Mouse (Mus musculus) hindbrain, embryonic 15.5 days (tissue): ENCODE measurements at regions not wholly inside any gene's neighbourhood (a gene's known extent, or its start where the extent isn't known, plus 50 kb on each side); places are given as distances from the start of the nearest gene placed in this dataset.

Source experiments
- ATAC-seq: fragments of 200-750 bp; cut with Nextera tagmentation; 2 replicates; pipeline ENCODE4 v1.8.0; 2017; ENCODE audit warnings: low read depth, moderate number of reproducible peaks, moderate TSS enrichment; ENCODE audit not compliant: low FRiP score
- H3K27ac ChIP-seq: fragments of 300-500 bp; sonication (generic); replicated peaks from 2 replicates; pipeline ENCODE4 v1.5.1; 2015; ENCODE audit warnings: mild to moderate bottlenecking, inconsistent platforms
- H3K27me3 ChIP-seq: fragments of 300-500 bp; sonication (generic); 2 replicates; pipeline ENCODE4 v1.6.1; 2015; ENCODE audit warnings: control low read depth, inconsistent platforms
- H3K36me3 ChIP-seq: fragments of 300-500 bp; sonication (generic); 2 replicates; pipeline ENCODE4 v1.6.1; 2015; ENCODE audit warnings: control low read depth, inconsistent platforms
- H3K4me1 ChIP-seq: fragments of 300-500 bp; sonication (generic); replicated peaks from 2 replicates; pipeline ENCODE4 v1.6.1; 2015; ENCODE audit warnings: control low read depth, inconsistent platforms
- H3K4me2 ChIP-seq: fragments of 300-500 bp; sonication (generic); 2 replicates; pipeline ENCODE4 v1.6.1; 2015; ENCODE audit warnings: moderate library complexity, mild to moderate bottlenecking, inconsistent platforms
- H3K4me3 ChIP-seq: fragments of 300-500 bp; sonication (generic); 2 replicates; pipeline ENCODE4 v1.5.1; 2015; ENCODE audit warnings: mild to moderate bottlenecking, inconsistent platforms
- H3K9ac ChIP-seq: fragments of 300-500 bp; sonication (generic); 2 replicates; pipeline ENCODE4 v1.6.1; 2015; ENCODE audit warnings: inconsistent platforms
- H3K9me3 ChIP-seq: fragments of 300-500 bp; sonication (generic); 2 replicates; pipeline ENCODE4 v1.6.1; 2016; ENCODE audit warnings: control low read depth, inconsistent platforms
- WGBS: fragments of 180-500 bp; shearing (Covaris S2); methylation state at CpG from one replicate; pipeline ENCODE4 v1.1.7; 2015; 5-methylcytosine and 5-hydroxymethylcytosine counted together

DNA sequence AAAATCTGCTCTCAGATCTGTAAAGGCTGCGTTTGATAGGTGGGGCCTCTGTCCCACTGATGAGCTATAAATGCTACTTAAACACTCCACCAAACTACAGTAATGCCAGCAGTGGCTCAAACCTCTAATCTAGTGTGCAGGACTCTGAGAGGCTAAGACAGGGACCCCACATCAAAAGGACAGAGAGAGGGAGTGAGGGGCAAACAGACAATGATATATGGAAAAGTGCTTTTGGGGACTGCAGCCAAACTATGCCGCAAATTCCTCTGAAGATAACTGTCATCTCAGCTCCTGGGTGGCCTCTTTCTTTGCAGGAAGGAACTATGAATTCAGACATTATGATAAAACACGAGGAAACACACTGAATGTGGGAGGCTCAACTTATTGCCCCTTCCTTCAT lies 138.9 kb upstream of the Ddit4l start:
- H3K36me3 ChIP-seq: no peaks in the 10 kb centered on the region
- H3K27me3 ChIP-seq: no peaks in the 10 kb centered on the region
- H3K9ac ChIP-seq: no peak overlapping the region
- H3K4me2 ChIP-seq: no peak overlapping the region
- H3K9me3 ChIP-seq: no peaks in the 10 kb centered on the region
- WGBS: 63% methylated on average over 3 of the region's 3 CpGs
- no peak overlapping the region for H3K4me3 ChIP-seq
- H3K4me1 ChIP-seq: no peaks in the 10 kb centered on the region
- H3K27ac ChIP-seq: no peak overlapping the region
- ATAC-seq: no peak

DNA sequence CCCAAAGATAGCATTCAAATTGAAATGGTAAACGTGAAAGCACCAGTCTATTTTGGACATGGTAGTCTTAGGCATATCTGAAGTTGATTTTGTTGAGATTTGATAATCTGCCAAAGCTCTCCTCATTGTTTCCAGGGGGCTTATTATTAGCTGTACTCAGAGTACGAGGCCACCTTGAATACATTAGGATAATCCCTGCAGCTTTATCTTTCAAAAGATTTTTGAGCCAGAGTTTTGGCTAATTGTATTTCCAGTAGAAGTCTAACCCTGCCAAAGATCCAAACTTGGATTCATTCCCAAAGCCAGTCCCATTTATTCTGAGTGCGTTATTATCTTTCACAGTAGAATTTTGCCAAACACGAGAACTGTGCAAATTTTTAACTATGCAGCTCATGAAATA lies 138.4 kb upstream of the Ddit4l start:
- Histone ChIP-seq H3K9ac (no peak overlapping the region), H3K4me3 (no peak overlapping the region), H3K27me3 (no peaks in the 10 kb centered on the region), H3K4me1 (no peaks in the 10 kb centered on the region), H3K9me3 (no peaks in the 10 kb centered on the region), H3K4me2 (no peak overlapping the region), H3K36me3 (no peaks in the 10 kb centered on the region), H3K27ac (no peak overlapping the region)
- ATAC-seq: no peak
- 52% methylated on average over 4 of the region's 4 CpGs for WGBS

DNA sequence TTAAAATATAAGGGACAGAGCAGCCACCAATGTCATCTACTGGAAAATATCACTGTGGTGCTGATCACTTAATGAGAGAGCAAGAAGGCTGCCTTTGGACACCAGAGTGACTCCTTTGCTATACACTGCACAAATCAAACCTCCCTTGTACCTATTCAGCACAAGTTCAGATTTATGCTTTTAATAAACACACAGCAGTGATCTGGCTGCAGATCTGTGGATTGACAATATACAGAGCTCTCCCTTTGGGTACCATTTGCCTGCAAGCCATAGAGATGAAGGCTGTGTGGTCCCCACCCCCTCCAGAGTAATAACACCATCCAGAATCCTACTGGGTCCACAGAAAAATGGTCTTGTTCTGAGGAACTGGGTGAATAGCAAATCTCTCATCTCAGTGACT lies 131.8 kb upstream of the Ddit4l start:
- no peak overlapping the region for H3K27ac ChIP-seq
- no peak overlapping the region for H3K4me2 ChIP-seq
- H3K27me3 ChIP-seq: no peaks in the 10 kb centered on the region
- no peak for ATAC-seq
- H3K36me3 ChIP-seq: no peaks in the 10 kb centered on the region
- H3K4me3 ChIP-seq: no peak overlapping the region
- H3K9ac ChIP-seq: no peak overlapping the region
- H3K9me3 ChIP-seq: no peaks in the 10 kb centered on the region
- no peaks in the 10 kb centered on the region for H3K4me1 ChIP-seq

DNA sequence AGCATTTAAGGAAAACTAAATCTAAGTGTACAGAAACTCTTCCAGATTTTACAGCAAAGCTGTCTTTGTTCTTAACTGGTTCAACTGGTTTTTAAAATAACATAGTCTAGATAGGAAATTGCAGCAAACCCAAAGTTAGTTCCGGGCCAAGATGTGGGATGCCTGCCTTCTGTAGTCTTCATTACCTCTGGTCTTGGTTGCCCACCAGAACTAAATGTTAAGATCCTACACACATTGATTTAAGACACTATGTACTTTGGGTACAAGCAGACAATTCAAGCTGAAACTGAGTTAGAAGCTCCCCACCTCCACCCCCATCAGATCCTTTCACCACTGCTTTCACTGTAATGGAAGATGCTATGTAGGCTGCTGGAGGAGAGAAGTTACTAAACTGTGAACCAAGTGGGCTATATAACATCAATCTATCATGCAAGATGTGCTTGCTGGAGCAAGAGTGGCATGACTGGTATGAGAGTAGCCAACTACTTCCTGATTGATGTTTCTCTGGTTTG lies 129.8 kb upstream of the Ddit4l start:
- Histone ChIP-seq H3K4me3 (no peak overlapping the region), H3K36me3 (no peaks in the 10 kb centered on the region), H3K27ac (no peak overlapping the region), H3K27me3 (no peaks in the 10 kb centered on the region), H3K4me2 (no peak overlapping the region), H3K9me3 (no peaks in the 10 kb centered on the region), H3K4me1 (no peaks in the 10 kb centered on the region), H3K9ac (no peak overlapping the region)
- no peak for ATAC-seq
- WGBS: 98% methylated on average over 1 of the region's 1 CpGs

DNA sequence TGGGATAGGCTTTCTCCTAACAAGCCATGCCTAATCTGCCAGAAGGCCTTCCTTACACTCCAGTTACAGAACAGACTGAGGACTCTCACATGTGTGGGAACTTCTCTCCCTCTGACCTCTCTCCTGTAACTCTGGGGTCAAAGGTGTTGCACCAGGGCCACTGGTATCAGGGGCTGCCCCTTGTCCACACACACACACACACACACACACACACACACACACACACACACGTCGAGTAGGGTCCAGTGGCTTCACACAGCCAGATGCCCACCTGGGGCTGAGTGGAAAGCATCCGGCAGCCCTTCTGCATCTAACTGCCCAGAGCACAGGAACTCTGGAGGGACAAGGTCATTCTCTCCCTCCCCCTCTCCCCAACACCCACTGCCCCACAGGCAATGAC lies 123.1 kb upstream of the Ddit4l start:
- no peak for ATAC-seq
- no peaks in the 10 kb centered on the region for H3K36me3 ChIP-seq
- H3K4me1 ChIP-seq: no peaks in the 10 kb centered on the region
- H3K9me3 ChIP-seq: no peaks in the 10 kb centered on the region
- H3K27ac ChIP-seq: no peak overlapping the region
- no peaks in the 10 kb centered on the region for H3K27me3 ChIP-seq
- WGBS: 44% methylated on average over 3 of the region's 3 CpGs
- no peak overlapping the region for H3K9ac ChIP-seq
- H3K4me3 ChIP-seq: no peak overlapping the region
- H3K4me2 ChIP-seq: no peak overlapping the region

DNA sequence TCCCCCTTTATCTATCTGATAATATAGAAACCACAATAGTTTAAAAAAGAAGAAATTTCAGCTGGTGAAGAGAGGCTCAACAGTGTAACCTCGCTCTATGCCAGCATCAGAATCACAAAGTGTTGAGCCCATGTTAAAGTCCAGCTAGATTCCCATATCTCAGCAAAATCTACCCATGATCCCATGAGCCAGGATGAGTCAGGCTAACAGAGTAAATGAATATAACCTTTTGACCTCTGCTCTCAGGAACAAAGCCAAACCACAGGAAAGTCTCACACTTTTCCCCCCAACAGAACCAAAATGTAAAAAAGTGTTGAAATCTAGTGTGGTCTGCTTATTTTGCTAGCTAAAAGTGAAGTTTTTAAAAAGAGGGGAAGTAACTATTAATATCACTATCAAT lies 110.1 kb upstream of the Ddit4l start:
- H3K4me3 ChIP-seq: no peak overlapping the region
- no peaks in the 10 kb centered on the region for H3K36me3 ChIP-seq
- no peak overlapping the region for H3K4me2 ChIP-seq
- WGBS: 93% methylated on average over 1 of the region's 1 CpGs
- H3K9ac ChIP-seq: no peak overlapping the region
- no peak for ATAC-seq
- H3K27ac ChIP-seq: no peak overlapping the region
- no peaks in the 10 kb centered on the region for H3K4me1 ChIP-seq
- no peaks in the 10 kb centered on the region for H3K27me3 ChIP-seq
- H3K9me3 ChIP-seq: no peaks in the 10 kb centered on the region

DNA sequence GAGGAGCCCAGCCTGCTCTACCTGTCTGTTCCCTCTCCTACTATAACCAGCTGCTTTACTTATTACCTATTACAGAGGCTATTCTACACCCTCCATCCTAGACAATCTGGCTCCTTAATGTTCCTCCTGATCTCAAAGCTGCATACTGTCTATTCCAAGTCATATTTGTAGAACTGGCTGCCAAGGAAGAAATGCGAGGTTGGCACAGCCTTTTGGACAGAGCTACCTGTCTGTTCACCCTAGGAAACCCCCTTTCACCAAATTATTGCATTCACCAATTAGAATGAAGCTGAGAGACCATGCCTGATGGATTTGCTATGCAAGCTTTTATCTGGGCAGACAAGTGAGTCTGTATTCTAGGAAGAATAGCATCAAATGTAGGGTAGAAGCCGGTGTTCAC lies 109.0 kb upstream of the Ddit4l start:
- no peak overlapping the region for H3K4me3 ChIP-seq
- WGBS: 53% methylated on average over 2 of the region's 2 CpGs
- no peak overlapping the region for H3K9ac ChIP-seq
- H3K4me1 ChIP-seq: no peaks in the 10 kb centered on the region
- ATAC-seq: no peak
- H3K27me3 ChIP-seq: no peaks in the 10 kb centered on the region
- no peaks in the 10 kb centered on the region for H3K9me3 ChIP-seq
- no peak overlapping the region for H3K27ac ChIP-seq
- H3K36me3 ChIP-seq: no peaks in the 10 kb centered on the region
- no peak overlapping the region for H3K4me2 ChIP-seq

DNA sequence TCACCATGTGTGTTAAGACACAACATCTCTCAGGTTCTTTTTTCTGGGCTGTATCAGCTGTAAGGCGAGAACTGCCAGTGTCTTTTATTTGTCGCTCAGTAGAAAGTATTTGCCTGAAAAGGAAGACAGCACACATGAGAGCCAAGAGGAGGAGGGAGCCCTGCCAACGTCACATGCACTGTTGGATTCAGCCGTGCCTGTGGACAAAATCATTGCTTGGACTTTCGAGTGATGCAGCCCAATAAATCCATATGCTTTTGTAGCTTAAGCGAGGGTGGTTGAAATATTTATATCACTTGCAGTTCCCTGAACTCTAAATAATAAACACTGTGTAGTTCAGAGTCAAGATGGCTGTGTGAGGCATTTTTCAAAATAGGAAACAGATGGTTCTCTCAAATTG lies 108.4 kb upstream of the Ddit4l start:
- H3K4me2 ChIP-seq: no peak overlapping the region
- 0 out of 2 replicates have a peak, but pooled peaks have one; percentile 11 for ATAC-seq

DNA sequence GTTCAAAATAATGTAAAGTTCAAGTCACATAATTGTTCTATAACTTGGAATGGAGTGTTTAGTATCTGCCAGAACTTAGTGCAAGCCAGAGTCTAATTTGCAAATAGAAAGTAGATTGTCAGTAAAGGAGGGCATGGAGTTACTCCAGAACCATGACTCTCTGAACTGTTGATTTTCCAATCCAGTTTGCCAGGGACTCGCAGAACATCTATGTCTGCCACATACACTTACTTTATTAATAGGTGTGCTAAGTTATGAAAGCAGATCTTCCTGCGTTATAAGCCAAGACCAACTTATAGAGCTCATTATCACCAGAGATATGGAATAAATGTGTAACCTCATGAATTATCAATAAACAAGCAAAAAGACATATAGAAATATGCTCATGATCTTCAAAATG lies 107.2 kb upstream of the Ddit4l start:
- Histone ChIP-seq H3K36me3 (no peaks in the 10 kb centered on the region), H3K4me2 (no peak overlapping the region), H3K4me1 (no peaks in the 10 kb centered on the region), H3K27me3 (no peaks in the 10 kb centered on the region), H3K4me3 (no peak overlapping the region), H3K27ac (no peak overlapping the region), H3K9me3 (no peaks in the 10 kb centered on the region), H3K9ac (no peak overlapping the region)
- WGBS: 95% methylated on average over 2 of the region's 2 CpGs
- ATAC-seq: no peak

More for the DNA sequence above, 108.4 kb upstream of the Ddit4l start:
- Histone ChIP-seq H3K9me3 (no peaks in the 10 kb centered on the region), H3K27me3 (no peaks in the 10 kb centered on the region), H3K9ac (no peak overlapping the region), H3K27ac (no peak overlapping the region), H3K36me3 (no peaks in the 10 kb centered on the region), H3K4me3 (no peak overlapping the region), H3K4me1 (no peaks in the 10 kb centered on the region)
- 46% methylated on average over 6 of the region's 6 CpGs for WGBS

DNA sequence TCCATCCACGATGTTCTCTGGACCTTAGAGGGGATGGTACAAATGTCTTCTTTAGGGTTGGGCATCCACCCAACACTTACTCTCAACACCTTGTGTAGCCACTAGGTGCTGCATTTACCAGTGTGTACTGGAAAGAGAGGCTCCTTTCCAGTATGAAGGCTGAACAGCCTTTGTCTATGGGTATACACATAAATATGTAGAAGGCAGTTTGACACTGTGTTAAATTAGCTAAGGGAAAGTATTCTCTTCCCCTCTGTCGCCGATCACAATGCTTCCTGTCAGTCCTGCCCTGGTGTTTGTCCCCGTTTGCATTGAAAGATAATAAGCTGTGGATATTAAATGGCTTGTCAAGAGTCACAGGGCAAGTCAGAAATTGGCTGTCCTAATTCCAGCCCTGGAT lies 104.0 kb upstream of the Ddit4l start:
- Histone ChIP-seq H3K27ac (no peak overlapping the region), H3K9ac (no peak overlapping the region), H3K4me1 (no peaks in the 10 kb centered on the region), H3K4me3 (no peak overlapping the region), H3K9me3 (no peaks in the 10 kb centered on the region), H3K36me3 (no peaks in the 10 kb centered on the region), H3K4me2 (no peak overlapping the region), H3K27me3 (no peaks in the 10 kb centered on the region)
- ATAC-seq: no peak
- 22% methylated on average over 4 of the region's 4 CpGs for WGBS

DNA sequence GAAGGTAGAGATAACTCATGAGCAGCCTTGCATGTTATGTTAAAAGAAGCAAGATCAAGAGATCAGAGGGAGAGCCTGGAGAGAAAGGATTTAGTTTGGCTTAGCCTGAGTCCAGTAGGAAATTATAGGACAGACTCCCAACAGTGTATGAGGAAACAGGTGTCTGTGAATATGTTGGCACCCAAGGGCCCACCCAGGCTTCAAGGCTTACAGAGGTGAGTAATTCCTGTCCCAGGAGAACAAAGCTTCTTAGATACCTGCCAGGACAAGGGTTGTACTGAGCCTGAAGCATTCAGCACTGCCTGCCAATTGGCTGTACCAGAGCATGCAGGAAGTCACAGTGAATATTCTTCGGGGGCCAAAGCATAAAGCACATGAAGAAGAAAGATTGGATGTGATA lies 101.2 kb upstream of the Ddit4l start:
- no peak overlapping the region for H3K9ac ChIP-seq
- H3K4me3 ChIP-seq: no peak overlapping the region
- no peaks in the 10 kb centered on the region for H3K4me1 ChIP-seq
- H3K27ac ChIP-seq: no peak overlapping the region
- no peak for ATAC-seq
- H3K36me3 ChIP-seq: no peaks in the 10 kb centered on the region
- no peaks in the 10 kb centered on the region for H3K27me3 ChIP-seq
- no peaks in the 10 kb centered on the region for H3K9me3 ChIP-seq
- no peak overlapping the region for H3K4me2 ChIP-seq
- WGBS: 94% methylated on average over 1 of the region's 1 CpGs

DNA sequence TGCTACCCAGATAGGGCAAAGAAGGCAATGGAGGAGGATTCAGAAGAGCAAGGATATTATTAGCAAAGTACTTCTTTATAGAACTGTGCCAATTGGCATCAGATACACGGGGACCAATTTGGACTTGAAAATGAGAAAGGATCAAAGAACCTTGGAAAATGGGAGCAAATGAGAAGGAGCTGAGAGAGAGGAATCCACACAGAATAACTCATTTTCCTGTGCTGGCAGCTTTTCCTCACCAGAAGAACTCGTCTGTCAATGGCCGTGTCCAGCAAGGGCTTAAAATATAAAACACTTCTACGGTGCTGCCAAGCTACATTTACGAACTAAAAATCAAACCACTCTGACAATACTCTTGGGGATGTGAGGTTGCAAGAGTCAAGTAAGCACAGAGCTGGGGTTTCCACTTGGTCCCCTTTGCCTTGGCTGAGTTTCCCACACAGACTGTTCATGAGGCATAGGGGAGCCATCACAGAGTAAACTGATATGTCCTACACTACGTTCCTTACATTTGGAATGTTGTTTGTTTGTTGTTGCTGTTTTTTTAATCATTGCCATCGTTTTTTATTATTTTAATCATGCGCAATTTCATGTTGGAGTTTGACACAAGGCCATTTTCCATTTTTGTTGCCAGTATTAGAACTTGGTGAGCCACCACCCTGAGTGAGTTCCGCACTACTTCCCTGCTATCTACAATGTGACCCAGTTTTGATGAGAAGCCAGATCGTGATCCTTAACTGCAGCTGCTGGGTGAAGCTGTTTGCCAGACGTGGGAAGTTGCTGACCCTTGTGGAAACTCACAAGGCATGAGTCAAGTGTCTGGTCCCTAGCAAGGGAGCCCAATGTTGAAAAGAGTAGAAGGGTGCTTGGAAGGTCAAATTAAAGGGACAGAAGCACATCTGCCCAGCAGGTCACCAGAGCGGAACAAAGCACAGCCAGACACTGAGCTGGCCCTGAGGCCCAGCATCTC lies 95.5 kb upstream of the Ddit4l start:
- no peak overlapping the region for H3K4me2 ChIP-seq
- H3K4me1 ChIP-seq: peaks cover 6% of the 10 kb centered on the region
- no peak overlapping the region for H3K27ac ChIP-seq
- no peaks in the 10 kb centered on the region for H3K9me3 ChIP-seq
- no peak for ATAC-seq
- H3K36me3 ChIP-seq: no peaks in the 10 kb centered on the region
- no peak overlapping the region for H3K4me3 ChIP-seq
- H3K9ac ChIP-seq: no peak overlapping the region
- H3K27me3 ChIP-seq: no peaks in the 10 kb centered on the region
- 74% methylated on average over 12 of the region's 12 CpGs for WGBS

DNA sequence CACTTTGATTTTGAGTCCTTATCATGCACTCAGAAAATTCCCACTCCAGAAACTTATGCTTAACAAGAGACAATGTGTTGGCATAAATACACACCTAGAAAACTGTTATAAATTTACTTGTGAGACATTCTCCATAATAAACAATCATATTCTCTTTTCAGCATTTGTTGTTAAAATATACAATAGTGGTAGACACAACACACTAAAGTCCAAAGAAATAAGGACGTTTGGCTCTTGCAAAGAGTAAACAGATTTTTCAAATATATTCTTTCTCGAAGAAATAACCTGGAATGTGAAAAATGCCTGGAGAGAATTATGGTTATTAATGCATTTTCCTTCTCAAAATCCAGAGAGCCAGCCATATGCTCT lies 91.8 kb upstream of the Ddit4l start:
- WGBS: 46% methylated on average over 2 of the region's 2 CpGs
- Histone ChIP-seq H3K27me3 (no peaks in the 10 kb centered on the region), H3K4me1 (peaks cover 6% of the 10 kb centered on the region), H3K4me3 (no peak overlapping the region), H3K4me2 (no peak overlapping the region), H3K9me3 (no peaks in the 10 kb centered on the region), H3K9ac (no peak overlapping the region), H3K36me3 (no peaks in the 10 kb centered on the region), H3K27ac (no peak overlapping the region; the same call in 1 of the 2 replicates)
- no peak for ATAC-seq
